Mouse (Mus musculus): ENCODE data around the gene Tmem120a. TPM values are rescaled to one million over a fixed set of nuclear protein-coding genes. Genes with fewer than 3 reads are reported as not detected.

Gene Tmem120a
- polyA plus RNA-seq, 1 experiment = 74.1 TPM

GRCm38 (mm10) chr5:135738266-135738665, 6.0 kb downstream of the Tmem120a start:
- TF ChIP-seq CTCF (IDR thresholded peaks at IDR 0.05; ENCODE audit: control insufficient read depth, insufficient read depth, low read length) (no peak), POLR2A (IDR thresholded peaks at IDR 0.05; ENCODE audit: borderline replicate concordance, control insufficient read depth, low read depth, low read length) (no peak)
- 65% methylated on average over 6 of the region's 6 CpGs for WGBS
- H3K4me3 ChIP-seq (replicated peaks; ENCODE audit: control insufficient read depth, low read depth, low read length) = no peak overlapping the region
- H3K27ac ChIP-seq (ENCODE audit: control insufficient read depth, insufficient read depth, low read depth, low read length, poor library complexity) = no peak overlapping the region
- H3K4me1 ChIP-seq (ENCODE audit: control insufficient read depth, insufficient read depth, low read length) = no peaks in the 10 kb centered on the region; the same call in 1 of the 2 replicates

DNA sequence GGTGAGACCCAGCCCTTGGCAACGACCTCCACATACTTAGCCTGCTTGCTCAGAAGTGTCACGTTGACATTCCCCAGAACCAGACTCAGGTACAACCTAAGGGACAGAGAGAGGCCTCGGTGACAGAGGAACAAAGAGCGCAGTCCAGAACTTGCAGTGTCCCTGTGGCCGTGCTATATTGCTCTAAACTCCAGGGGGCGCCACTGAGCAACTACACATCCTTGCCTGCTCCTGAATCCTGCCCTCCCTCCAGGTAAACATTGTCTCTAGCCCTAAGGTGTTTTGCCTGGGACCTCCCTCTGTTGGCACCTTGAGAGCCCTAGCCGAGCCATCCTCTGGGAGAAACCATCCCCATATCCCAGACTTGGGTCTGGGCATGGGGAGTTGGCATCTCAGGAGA, 7.1 kb downstream of the Tmem120a start:
- Histone ChIP-seq H3K4me3 (replicated peaks; ENCODE audit: control insufficient read depth, low read depth, low read length) (no peak overlapping the region), H3K4me1 (ENCODE audit: control insufficient read depth, insufficient read depth, low read length) (no peaks in the 10 kb centered on the region), H3K27ac (ENCODE audit: control insufficient read depth, insufficient read depth, low read depth, low read length, poor library complexity) (no peak overlapping the region)
- WGBS = 83% methylated on average over 7 of the region's 7 CpGs
- TF ChIP-seq POLR2A (IDR thresholded peaks at IDR 0.05; ENCODE audit: borderline replicate concordance, control insufficient read depth, low read depth, low read length) = no peak
- TF ChIP-seq CTCF (IDR thresholded peaks at IDR 0.05; ENCODE audit: control insufficient read depth, insufficient read depth, low read length) = peak; percentile 59; the same call in 1 of the 2 replicates

- 91% methylated on average over 16 of the region's 16 CpGs for WGBS
- no peak overlapping the region for H3K4me3 ChIP-seq (replicated peaks; ENCODE audit: control insufficient read depth, low read depth, low read length)
- no peak for TF ChIP-seq POLR2A (IDR thresholded peaks at IDR 0.05; ENCODE audit: borderline replicate concordance, control insufficient read depth, low read depth, low read length)
- TF ChIP-seq CTCF (IDR thresholded peaks at IDR 0.05; ENCODE audit: control insufficient read depth, insufficient read depth, low read length) = no peak
- no peaks in the 10 kb centered on the region for H3K4me1 ChIP-seq (ENCODE audit: control insufficient read depth, insufficient read depth, low read length)
- no peak overlapping the region for H3K27ac ChIP-seq (ENCODE audit: control insufficient read depth, insufficient read depth, low read depth, low read length, poor library complexity)
Measured at GRCm38 (mm10) chr5:135736544-135736943, 7.7 kb downstream of the Tmem120a start.

DNA sequence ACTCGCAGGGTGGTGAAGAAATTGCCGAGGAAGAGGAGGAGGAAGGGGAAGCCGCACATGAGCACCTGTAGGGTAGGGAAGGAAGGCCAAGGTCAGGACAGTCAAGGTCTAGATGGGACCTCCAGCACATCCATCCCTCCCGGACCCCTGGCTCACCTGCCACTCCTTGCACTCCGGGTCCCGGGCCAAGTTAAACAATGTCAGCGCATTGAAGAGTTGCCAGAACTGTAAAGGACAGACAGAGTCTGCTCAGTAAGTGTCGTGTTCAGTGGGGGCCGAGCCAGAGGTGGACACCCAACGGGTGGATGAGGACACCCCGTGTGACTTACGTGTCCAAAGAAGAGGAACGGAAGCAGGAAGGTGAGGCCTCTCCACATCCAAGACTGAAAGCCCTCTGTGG, 8.5 kb downstream of the Tmem120a start:
- TF ChIP-seq CTCF (IDR thresholded peaks at IDR 0.05; ENCODE audit: control insufficient read depth, insufficient read depth, low read length) (no peak), POLR2A (IDR thresholded peaks at IDR 0.05; ENCODE audit: borderline replicate concordance, control insufficient read depth, low read depth, low read length) (no peak)
- H3K27ac ChIP-seq (ENCODE audit: control insufficient read depth, insufficient read depth, low read depth, low read length, poor library complexity) = no peak overlapping the region
- no peak overlapping the region for H3K4me3 ChIP-seq (replicated peaks; ENCODE audit: control insufficient read depth, low read depth, low read length)
- no peaks in the 10 kb centered on the region for H3K4me1 ChIP-seq (ENCODE audit: control insufficient read depth, insufficient read depth, low read length)
- 84% methylated on average over 13 of the region's 13 CpGs for WGBS

DNA sequence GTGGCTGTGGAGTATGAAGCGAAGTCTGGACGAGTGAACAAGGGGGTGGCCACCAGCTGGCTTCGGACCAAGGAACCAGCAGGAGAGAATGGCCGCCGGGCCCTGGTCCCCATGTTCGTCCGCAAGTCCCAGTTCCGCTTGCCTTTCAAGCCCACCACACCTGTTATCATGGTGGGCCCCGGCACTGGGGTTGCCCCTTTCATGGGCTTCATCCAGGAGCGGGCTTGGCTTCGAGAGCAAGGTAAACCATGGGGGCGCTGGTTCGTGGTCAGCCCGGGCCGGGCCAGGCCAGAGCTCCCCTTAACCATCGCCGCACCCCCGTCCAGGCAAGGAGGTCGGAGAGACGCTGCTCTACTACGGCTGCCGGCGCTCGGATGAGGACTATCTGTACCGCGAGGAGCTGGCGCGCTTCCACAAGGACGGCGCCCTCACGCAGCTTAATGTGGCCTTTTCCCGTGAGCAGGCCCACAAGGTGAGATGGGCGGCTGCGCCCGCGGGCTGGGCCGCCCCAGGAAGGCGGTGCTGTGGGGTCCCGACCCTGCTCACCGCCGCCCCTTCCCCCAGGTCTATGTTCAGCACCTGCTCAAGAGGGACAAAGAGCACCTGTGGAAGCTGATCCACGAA, 10.1 kb downstream of the Tmem120a start:
- H3K27ac ChIP-seq (ENCODE audit: control insufficient read depth, insufficient read depth, low read depth, low read length, poor library complexity) = no peak overlapping the region
- no peak for TF ChIP-seq POLR2A (IDR thresholded peaks at IDR 0.05; ENCODE audit: borderline replicate concordance, control insufficient read depth, low read depth, low read length)
- TF ChIP-seq CTCF (IDR thresholded peaks at IDR 0.05; ENCODE audit: control insufficient read depth, insufficient read depth, low read length) = no peak
- 96% methylated on average over 42 of the region's 42 CpGs for WGBS

GRCm38 (mm10) chr5:135733071-135733470, 11.2 kb downstream of the Tmem120a start:
- no peak overlapping the region for H3K4me3 ChIP-seq (replicated peaks; ENCODE audit: control insufficient read depth, low read depth, low read length)
- TF ChIP-seq CTCF (IDR thresholded peaks at IDR 0.05; ENCODE audit: control insufficient read depth, insufficient read depth, low read length) (no peak), POLR2A (IDR thresholded peaks at IDR 0.05; ENCODE audit: borderline replicate concordance, control insufficient read depth, low read depth, low read length) (no peak)
- WGBS = 77% methylated on average over 4 of the region's 4 CpGs
- H3K27ac ChIP-seq (ENCODE audit: control insufficient read depth, insufficient read depth, low read depth, low read length, poor library complexity) = no peak overlapping the region
- H3K4me1 ChIP-seq (ENCODE audit: control insufficient read depth, insufficient read depth, low read length) = no peaks in the 10 kb centered on the region

More for the DNA sequence above, 10.1 kb downstream of the Tmem120a start:
- H3K4me1 ChIP-seq (ENCODE audit: control insufficient read depth, insufficient read depth, low read length) = no peaks in the 10 kb centered on the region
- H3K4me3 ChIP-seq (replicated peaks; ENCODE audit: control insufficient read depth, low read depth, low read length) = no peak overlapping the region

GRCm38 (mm10) chr5:135731322-135731721, 12.9 kb downstream of the Tmem120a start:
- Histone ChIP-seq H3K4me1 (ENCODE audit: control insufficient read depth, insufficient read depth, low read length) (no peaks in the 10 kb centered on the region), H3K27ac (ENCODE audit: control insufficient read depth, insufficient read depth, low read depth, low read length, poor library complexity) (no peak overlapping the region), H3K4me3 (replicated peaks; ENCODE audit: control insufficient read depth, low read depth, low read length) (no peak overlapping the region)
- TF ChIP-seq CTCF (IDR thresholded peaks at IDR 0.05; ENCODE audit: control insufficient read depth, insufficient read depth, low read length) (no peak), POLR2A (IDR thresholded peaks at IDR 0.05; ENCODE audit: borderline replicate concordance, control insufficient read depth, low read depth, low read length) (no peak)
- WGBS = 91% methylated on average over 16 of the region's 16 CpGs

DNA sequence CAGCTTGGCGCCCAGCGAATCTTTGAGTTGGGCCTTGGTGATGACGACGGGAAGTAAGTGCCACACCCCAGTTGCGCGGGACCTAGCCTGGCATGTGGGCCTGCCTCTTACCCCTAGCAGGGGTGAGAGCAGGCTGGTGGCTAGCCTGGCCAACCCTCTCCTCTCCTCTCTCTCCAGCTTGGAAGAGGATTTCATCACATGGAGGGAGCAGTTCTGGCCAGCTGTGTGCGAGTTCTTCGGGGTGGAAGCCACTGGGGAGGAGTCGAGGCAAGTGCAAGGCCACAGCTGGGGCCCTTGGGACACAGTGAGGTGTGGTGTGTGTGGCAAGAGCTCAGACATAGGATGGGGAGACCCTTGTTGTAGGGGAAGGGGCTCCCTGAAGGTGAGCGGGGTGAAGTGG, 13.3 kb downstream of the Tmem120a start:
- no peak overlapping the region for H3K4me3 ChIP-seq (replicated peaks; ENCODE audit: control insufficient read depth, low read depth, low read length)
- no peaks in the 10 kb centered on the region for H3K4me1 ChIP-seq (ENCODE audit: control insufficient read depth, insufficient read depth, low read length)
- H3K27ac ChIP-seq (ENCODE audit: control insufficient read depth, insufficient read depth, low read depth, low read length, poor library complexity) = no peak overlapping the region
- 86% methylated on average over 10 of the region's 10 CpGs for WGBS
- no peak for TF ChIP-seq POLR2A (IDR thresholded peaks at IDR 0.05; ENCODE audit: borderline replicate concordance, control insufficient read depth, low read depth, low read length)
- no peak for TF ChIP-seq CTCF (IDR thresholded peaks at IDR 0.05; ENCODE audit: control insufficient read depth, insufficient read depth, low read length)

GRCm38 (mm10) chr5:135730278-135730677, 14.0 kb downstream of the Tmem120a start:
- Histone ChIP-seq H3K4me1 (ENCODE audit: control insufficient read depth, insufficient read depth, low read length) (no peaks in the 10 kb centered on the region), H3K27ac (ENCODE audit: control insufficient read depth, insufficient read depth, low read depth, low read length, poor library complexity) (no peak overlapping the region; the same call in 1 of the 2 replicates), H3K4me3 (replicated peaks; ENCODE audit: control insufficient read depth, low read depth, low read length) (no peak overlapping the region)
- TF ChIP-seq POLR2A (IDR thresholded peaks at IDR 0.05; ENCODE audit: borderline replicate concordance, control insufficient read depth, low read depth, low read length) = no peak
- TF ChIP-seq CTCF (IDR thresholded peaks at IDR 0.05; ENCODE audit: control insufficient read depth, insufficient read depth, low read length) = no peak
- 87% methylated on average over 10 of the region's 10 CpGs for WGBS
